Mouse (Mus musculus): ENCODE data around the gene Col4a3bp. TPM values are rescaled to one million over a fixed set of nuclear protein-coding genes. Genes with fewer than 3 reads are reported as not detected.

Gene Col4a3bp
- polyA plus RNA-seq (2014; fragmentation: Illumina TruSeq; extraction: RNeasy Lipid Tissue Mini Kit (QIAGEN cat#74804); ENCODE audit: low read depth, low replicate concordance) = 115 TPM

GRCm38 (mm10) chr13:96542081-96542889 lies at the start of gene Col4a3bp, which contains the start of gene Polk:
Gene Col4a3bp (plus strand): TSS chr13:96542618.
Gene Polk (minus strand): TSS chr13:96542579.

DNA sequence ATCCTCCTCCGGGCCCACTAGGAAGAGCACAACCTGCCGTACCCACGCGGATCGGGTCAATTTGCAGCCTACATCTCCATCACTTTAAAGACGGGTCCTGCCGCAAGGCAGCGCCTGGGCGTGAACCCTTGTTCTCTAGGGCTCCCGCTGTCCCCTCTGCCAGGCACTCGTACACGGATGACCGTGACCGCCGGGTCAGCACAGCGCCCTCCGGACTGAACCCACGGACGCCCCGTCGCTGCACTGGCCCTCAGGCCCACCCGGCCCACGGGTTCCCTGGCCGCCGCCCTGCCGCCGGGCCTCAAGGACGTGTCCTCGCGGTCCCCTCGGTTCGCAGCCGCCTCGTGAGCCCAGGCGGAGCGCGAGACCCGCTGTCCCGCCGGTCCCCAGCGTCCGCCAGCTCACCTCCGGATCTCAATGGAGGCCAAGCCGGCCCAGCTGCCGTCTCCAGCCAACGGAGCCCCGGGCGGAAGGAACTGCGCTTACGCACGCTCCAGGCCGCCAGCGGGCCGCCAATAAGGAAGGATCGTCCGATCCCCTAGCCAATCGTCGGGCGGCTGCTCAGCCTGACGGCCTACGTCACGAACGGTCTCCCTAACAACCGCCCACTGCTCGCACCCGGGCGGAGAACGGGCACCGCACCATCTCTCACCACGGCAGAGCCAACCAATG lies 128.1 kb downstream of the Col4a3bp start, which contains the start of gene Hmgcr:
TSS of gene Hmgcr (minus strand) at position 531 of the 672 bp plus-strand sequence.

Other genes with a start within 250 kb of the Col4a3bp start
- gene Poc5, start 154.3 kb upstream of the Col4a3bp start, polyA plus RNA-seq (2014; fragmentation: Illumina TruSeq; extraction: RNeasy Lipid Tissue Mini Kit (QIAGEN cat#74804); ENCODE audit: low read depth, low replicate concordance) = 10.4 TPM
- gene Ankdd1b, start 71.4 kb upstream of the Col4a3bp start, polyA plus RNA-seq (2014; fragmentation: Illumina TruSeq; extraction: RNeasy Lipid Tissue Mini Kit (QIAGEN cat#74804); ENCODE audit: low read depth, low replicate concordance) = 1.4 TPM
- gene Gm17622, start 51.9 kb upstream of the Col4a3bp start, polyA plus RNA-seq (2014; fragmentation: Illumina TruSeq; extraction: RNeasy Lipid Tissue Mini Kit (QIAGEN cat#74804); ENCODE audit: low read depth, low replicate concordance) = not detected
- 21.3 TPM for gene Polk, start within 50 bp of the Col4a3bp start, polyA plus RNA-seq (2014; fragmentation: Illumina TruSeq; extraction: RNeasy Lipid Tissue Mini Kit (QIAGEN cat#74804); ENCODE audit: low read depth, low replicate concordance)
- gene Hmgcr, start 128.3 kb downstream of the Col4a3bp start, polyA plus RNA-seq (2014; fragmentation: Illumina TruSeq; extraction: RNeasy Lipid Tissue Mini Kit (QIAGEN cat#74804); ENCODE audit: low read depth, low replicate concordance) = 49.7 TPM
- gene Ankrd31, start 205.7 kb downstream of the Col4a3bp start, polyA plus RNA-seq (2014; fragmentation: Illumina TruSeq; extraction: RNeasy Lipid Tissue Mini Kit (QIAGEN cat#74804); ENCODE audit: low read depth, low replicate concordance) = 0.32 TPM